Mouse (Mus musculus): ENCODE data around the gene Arl6ip4. TPM values are rescaled to one million over a fixed set of nuclear protein-coding genes. Genes with fewer than 3 reads are reported as not detected.

Gene Arl6ip4
- total and polyA plus RNA-seq, 3 experiments, result 17.5 to 41.5 (median 34.2) TPM

DNA sequence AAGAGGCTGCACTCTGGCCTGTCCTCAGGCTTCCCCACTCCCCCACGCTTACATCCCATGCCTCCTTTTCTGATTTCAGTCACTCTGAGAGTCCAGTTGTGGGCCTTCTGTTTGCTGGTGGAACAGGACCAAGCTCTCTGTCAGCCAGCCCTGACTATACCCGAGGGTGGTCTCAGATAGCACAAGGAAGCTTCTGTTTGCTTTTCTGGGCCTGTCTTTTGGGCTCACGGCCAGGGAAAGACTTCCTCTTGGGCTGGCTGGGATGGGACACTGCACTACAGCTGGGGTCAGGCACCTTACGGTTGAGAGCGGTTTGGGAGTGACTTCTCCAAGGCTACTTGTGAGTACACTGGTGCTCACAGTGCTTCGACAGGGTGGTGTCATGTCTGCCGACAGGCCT is 22.2 kb downstream of the Arl6ip4 start:
- WGBS, result 51% methylated on average over 7 of the region's 7 CpGs
- H3K36me3 ChIP-seq (ENCODE audit: control insufficient read depth, insufficient read depth, low read length), result no peaks in the 10 kb centered on the region

DNA sequence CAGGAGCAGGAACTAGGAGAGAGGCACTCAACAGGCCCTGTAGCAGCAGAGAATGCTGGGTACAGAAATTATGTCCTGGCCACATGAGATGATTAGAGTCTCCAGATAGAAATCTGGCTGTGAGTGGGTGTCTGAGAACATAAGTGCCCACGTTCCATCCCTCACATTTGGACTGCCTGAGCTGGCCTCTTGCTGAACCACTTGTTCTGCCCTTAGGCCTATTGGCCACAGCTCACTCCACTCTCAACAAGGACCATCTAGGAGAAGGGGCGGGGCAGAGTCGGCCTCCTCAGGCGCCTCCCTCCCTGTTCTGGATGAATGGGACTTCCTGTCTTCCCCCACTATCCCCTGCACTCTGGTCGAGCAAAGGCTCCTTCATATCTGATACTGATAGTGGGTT is 33.1 kb downstream of the Arl6ip4 start:
- Histone ChIP-seq H3K27ac (no peak overlapping the region), H3K4me1 (ENCODE audit: control insufficient read depth, insufficient read depth, low read length) (no peaks in the 10 kb centered on the region; the same call in 1 of the 2 replicates), H3K4me3 (no peak overlapping the region), H3K79me2 (replicated peaks; ENCODE audit: control insufficient read depth, insufficient read depth, low read length) (peaks cover 2% of the 10 kb centered on the region; the same call in 1 of the 2 replicates), H3K36me3 (ENCODE audit: control insufficient read depth, insufficient read depth, low read length) (no peaks in the 10 kb centered on the region), H3K27me3 (ENCODE audit: control insufficient read depth, insufficient read depth, low read length) (no peaks in the 10 kb centered on the region), H3K9ac (ENCODE audit: low read depth, low read length) (no peak overlapping the region)
- DNase-seq, result no peak
- WGBS, result 40% methylated on average over 5 of the region's 5 CpGs
- intact Hi-C loops (cut with DNase I), result no loop called here
- TF ChIP-seq POLR2A (IDR thresholded peaks at IDR 0.05; ENCODE audit: insufficient read depth, low read depth, low read length) (no peak), EP300 (IDR thresholded peaks at IDR 0.05; ENCODE audit: insufficient read depth, low read depth, low read length) (no peak), CTCF (IDR thresholded peaks at IDR 0.05) (no peak)

More for the DNA sequence above, 22.2 kb downstream of the Arl6ip4 start:
- intact Hi-C loops (cut with DNase I), result no loop called here
- Histone ChIP-seq H3K27me3 (ENCODE audit: control insufficient read depth, insufficient read depth, low read length) (no peaks in the 10 kb centered on the region), H3K9ac (ENCODE audit: low read depth, low read length) (no peak overlapping the region), H3K4me1 (ENCODE audit: control insufficient read depth, insufficient read depth, low read length) (no peaks in the 10 kb centered on the region), H3K79me2 (replicated peaks; ENCODE audit: control insufficient read depth, insufficient read depth, low read length) (no peaks in the 10 kb centered on the region), H3K4me3 (no peak overlapping the region), H3K27ac (no peak overlapping the region)
- TF ChIP-seq CTCF (IDR thresholded peaks at IDR 0.05), result no peak
- no peak for TF ChIP-seq EP300 (IDR thresholded peaks at IDR 0.05; ENCODE audit: insufficient read depth, low read depth, low read length)
- no peak for TF ChIP-seq POLR2A (IDR thresholded peaks at IDR 0.05; ENCODE audit: insufficient read depth, low read depth, low read length)
- DNase-seq, result no peak

DNA sequence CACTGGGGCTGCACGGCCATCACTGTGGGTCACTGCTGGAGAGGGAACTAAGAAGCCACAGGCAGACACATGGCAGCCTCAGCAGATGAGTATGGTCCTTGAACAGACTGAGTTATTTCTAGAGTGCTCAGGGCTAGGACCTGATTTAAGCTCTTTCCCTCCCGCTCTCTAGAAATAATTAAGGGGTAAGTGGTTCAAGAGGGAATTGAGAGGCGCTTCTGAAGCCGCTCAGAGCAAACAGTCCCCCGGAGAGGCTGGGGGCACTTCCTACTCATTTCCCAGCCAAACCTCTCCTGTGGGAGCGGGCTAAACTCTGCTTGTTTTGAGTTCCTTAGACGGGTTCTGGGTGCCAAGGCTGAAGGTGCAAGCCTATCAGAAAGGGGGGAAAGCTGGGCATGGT is 35.0 kb downstream of the Arl6ip4 start:
- TF ChIP-seq EP300 (IDR thresholded peaks at IDR 0.05; ENCODE audit: insufficient read depth, low read depth, low read length) (no peak), CTCF (IDR thresholded peaks at IDR 0.05) (no peak), POLR2A (IDR thresholded peaks at IDR 0.05; ENCODE audit: insufficient read depth, low read depth, low read length) (no peak)
- intact Hi-C loops (cut with DNase I), result no loop called here

DNA sequence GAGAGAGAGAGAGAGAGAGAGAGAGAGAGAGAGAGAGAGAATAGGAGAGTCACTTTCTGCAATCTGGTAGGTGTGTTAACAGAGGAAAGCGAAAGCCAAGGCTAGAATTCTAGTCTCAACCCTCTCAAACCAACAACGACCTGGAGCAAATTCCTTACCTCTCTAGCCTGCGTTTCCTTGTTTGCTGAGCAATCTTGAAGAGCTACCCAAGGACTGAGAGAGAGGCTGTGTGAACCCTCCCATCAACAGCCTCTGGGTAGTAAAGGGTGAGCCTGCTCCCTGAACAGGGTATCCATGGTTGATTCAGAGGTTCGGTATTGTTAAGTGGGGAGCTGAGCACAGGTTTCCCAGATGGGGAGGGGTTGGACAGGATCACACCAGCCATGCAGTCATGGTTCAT is 36.8 kb downstream of the Arl6ip4 start:
- intact Hi-C loops (cut with DNase I), result no loop called here
- H3K4me3 ChIP-seq, result no peak overlapping the region
- H3K27ac ChIP-seq, result no peak overlapping the region
- H3K27me3 ChIP-seq (ENCODE audit: control insufficient read depth, insufficient read depth, low read length), result no peaks in the 10 kb centered on the region
- TF ChIP-seq EP300 (IDR thresholded peaks at IDR 0.05; ENCODE audit: insufficient read depth, low read depth, low read length), result no peak
- no peak for TF ChIP-seq CTCF (IDR thresholded peaks at IDR 0.05)
- no peak for TF ChIP-seq POLR2A (IDR thresholded peaks at IDR 0.05; ENCODE audit: insufficient read depth, low read depth, low read length)
- H3K4me1 ChIP-seq (ENCODE audit: control insufficient read depth, insufficient read depth, low read length), result no peaks in the 10 kb centered on the region
- H3K9ac ChIP-seq (ENCODE audit: low read depth, low read length), result no peak overlapping the region
- DNase-seq, result no peak
- H3K79me2 ChIP-seq (replicated peaks; ENCODE audit: control insufficient read depth, insufficient read depth, low read length), result peaks cover 2% of the 10 kb centered on the region; the same call in 1 of the 2 replicates
- no peaks in the 10 kb centered on the region for H3K36me3 ChIP-seq (ENCODE audit: control insufficient read depth, insufficient read depth, low read length)
- WGBS, result 88% methylated on average over 4 of the region's 4 CpGs

More for the DNA sequence above, 35.0 kb downstream of the Arl6ip4 start:
- no peak overlapping the region for H3K9ac ChIP-seq (ENCODE audit: low read depth, low read length)
- H3K36me3 ChIP-seq (ENCODE audit: control insufficient read depth, insufficient read depth, low read length), result no peaks in the 10 kb centered on the region
- H3K27ac ChIP-seq, result no peak overlapping the region
- WGBS, result 86% methylated on average over 7 of the region's 7 CpGs
- no peaks in the 10 kb centered on the region; the same call in 1 of the 2 replicates for H3K4me1 ChIP-seq (ENCODE audit: control insufficient read depth, insufficient read depth, low read length)
- H3K4me3 ChIP-seq, result no peak overlapping the region
- H3K27me3 ChIP-seq (ENCODE audit: control insufficient read depth, insufficient read depth, low read length), result no peaks in the 10 kb centered on the region
- peaks cover 2% of the 10 kb centered on the region; the same call in 1 of the 2 replicates for H3K79me2 ChIP-seq (replicated peaks; ENCODE audit: control insufficient read depth, insufficient read depth, low read length)
- no peak for DNase-seq

DNA sequence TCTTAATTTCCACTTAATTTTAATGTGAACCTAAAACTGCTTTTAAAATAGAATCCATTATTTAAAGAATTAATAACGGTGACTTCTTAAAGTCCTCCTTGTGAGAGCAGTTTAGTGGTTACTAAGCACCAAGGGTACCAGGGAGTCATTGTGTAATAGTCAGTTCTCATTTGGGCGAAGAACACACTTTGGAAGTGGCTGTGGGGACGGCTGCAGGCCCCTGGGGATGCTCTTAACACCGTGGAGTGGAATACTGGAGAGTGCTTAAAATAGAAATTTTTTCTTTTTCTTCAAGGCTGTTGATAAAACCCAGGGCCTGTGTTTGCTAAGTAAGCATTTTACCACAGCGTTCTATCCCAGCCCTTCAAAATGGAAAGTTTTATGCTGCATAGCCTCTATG is 40.1 kb downstream of the Arl6ip4 start:
- H3K4me1 ChIP-seq (ENCODE audit: control insufficient read depth, insufficient read depth, low read length), result peaks cover 3% of the 10 kb centered on the region
- 52% methylated on average over 5 of the region's 5 CpGs for WGBS
- TF ChIP-seq POLR2A (IDR thresholded peaks at IDR 0.05; ENCODE audit: insufficient read depth, low read depth, low read length), result no peak
- no peak for TF ChIP-seq EP300 (IDR thresholded peaks at IDR 0.05; ENCODE audit: insufficient read depth, low read depth, low read length)
- no peak for TF ChIP-seq CTCF (IDR thresholded peaks at IDR 0.05)

DNA sequence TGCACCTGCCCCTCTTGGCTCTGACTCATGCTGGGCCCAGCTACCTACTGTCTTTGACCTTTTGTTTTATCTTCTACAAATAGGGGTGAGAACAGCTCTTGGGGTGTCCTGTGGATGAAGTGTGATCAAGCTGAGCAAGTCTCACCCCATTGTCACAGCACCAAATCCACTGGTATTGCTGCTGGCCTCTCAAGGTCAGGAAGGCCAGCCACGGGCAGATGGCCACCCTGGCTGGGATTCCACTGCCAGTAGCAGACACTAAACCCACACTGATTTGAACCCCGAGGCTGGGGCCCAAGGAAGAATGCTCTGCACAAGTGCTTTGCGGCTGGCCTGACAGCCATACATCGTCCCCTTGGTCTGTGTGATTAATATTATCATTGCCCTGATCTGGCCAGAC is 42.4 kb downstream of the Arl6ip4 start:
- no peak for TF ChIP-seq POLR2A (IDR thresholded peaks at IDR 0.05; ENCODE audit: insufficient read depth, low read depth, low read length)
- no peak for TF ChIP-seq EP300 (IDR thresholded peaks at IDR 0.05; ENCODE audit: insufficient read depth, low read depth, low read length)
- TF ChIP-seq CTCF (IDR thresholded peaks at IDR 0.05), result no peak
- intact Hi-C loops (cut with DNase I), result no loop called here
- no peak overlapping the region; the same call in 1 of the 2 replicates for H3K27ac ChIP-seq
- no peak overlapping the region for H3K9ac ChIP-seq (ENCODE audit: low read depth, low read length)
- 46% methylated on average over 4 of the region's 4 CpGs for WGBS
- H3K36me3 ChIP-seq (ENCODE audit: control insufficient read depth, insufficient read depth, low read length), result no peaks in the 10 kb centered on the region
- H3K27me3 ChIP-seq (ENCODE audit: control insufficient read depth, insufficient read depth, low read length), result no peaks in the 10 kb centered on the region
- H3K79me2 ChIP-seq (replicated peaks; ENCODE audit: control insufficient read depth, insufficient read depth, low read length), result peaks cover 3% of the 10 kb centered on the region; the same call in 1 of the 2 replicates
- H3K4me1 ChIP-seq (ENCODE audit: control insufficient read depth, insufficient read depth, low read length), result peaks cover 7% of the 10 kb centered on the region
- DNase-seq, result no peak
- no peak overlapping the region for H3K4me3 ChIP-seq

More for the DNA sequence above, 40.1 kb downstream of the Arl6ip4 start:
- no peak for DNase-seq
- H3K79me2 ChIP-seq (replicated peaks; ENCODE audit: control insufficient read depth, insufficient read depth, low read length), result peaks cover 2% of the 10 kb centered on the region; the same call in 1 of the 2 replicates
- H3K9ac ChIP-seq (ENCODE audit: low read depth, low read length), result no peak overlapping the region
- H3K27me3 ChIP-seq (ENCODE audit: control insufficient read depth, insufficient read depth, low read length), result no peaks in the 10 kb centered on the region
- no peak overlapping the region for H3K4me3 ChIP-seq
- no peak overlapping the region for H3K27ac ChIP-seq
- intact Hi-C loops (cut with DNase I), result no loop called here
- no peaks in the 10 kb centered on the region for H3K36me3 ChIP-seq (ENCODE audit: control insufficient read depth, insufficient read depth, low read length)
